Mouse (Mus musculus) cerebellum, adult 2 months (tissue): ENCODE measurements at regions not wholly inside any gene's neighbourhood (a gene's known extent, or its start where the extent isn't known, plus 50 kb on each side); places are given as distances from the start of the nearest gene placed in this dataset.
"Not testable (repeated sequence)": the region's sequence is repeated elsewhere in the genome, so short reads cannot be mapped to it uniquely, and the experiment has no call there.

ENCODE experiments used
- DNase-seq, 2 experiments: peaks; one replicate each; pipeline ENCODE4 v3.0.0; 2021
- H3K27ac ChIP-seq: fragments of 200-500 bp; 2 replicates; pipeline ENCODE4 v1.5.1; 2012; ENCODE audit warnings: low read length, control low read depth, inconsistent platforms; ENCODE audit not compliant: insufficient read depth
- H3K27me3 ChIP-seq: fragments of 200-500 bp; 2 replicates; pipeline ENCODE4 v1.6.1; 2012; ENCODE audit warnings: inconsistent platforms, mild to moderate bottlenecking, low read length, moderate library complexity; ENCODE audit not compliant: control insufficient read depth, insufficient read depth
- H3K4me1 ChIP-seq: fragments of 200-500 bp; 2 replicates; pipeline ENCODE4 v1.6.1; 2011; ENCODE audit warnings: low read length; ENCODE audit not compliant: control insufficient read depth, insufficient read depth
- H3K4me3 ChIP-seq: fragments of 200-500 bp; replicated peaks from 2 replicates; pipeline ENCODE3; 2011; ENCODE audit warnings: mild to moderate bottlenecking, low read depth, low read length, control low read depth; ENCODE audit not compliant: insufficient read depth
- CTCF ChIP-seq: fragments of 200-500 bp; IDR thresholded peaks from 2 replicates; pipeline ENCODE4 v1.5.1; 2011; ENCODE audit warnings: low read depth, mild to moderate bottlenecking, control low read depth, low read length, moderate library complexity, borderline replicate concordance; ENCODE audit not compliant: insufficient read depth
- POLR2A ChIP-seq: fragments of 200-500 bp; IDR thresholded peaks from 2 replicates; pipeline ENCODE4 v1.6.1; 2011; ENCODE audit warnings: low read length, control low read depth, borderline replicate concordance; ENCODE audit not compliant: insufficient read depth
- WGBS: fragments of 180-500 bp; shearing (Covaris S2); methylation state at CpG from one replicate; pipeline ENCODE4 v1.1.7; 2018; 5-methylcytosine and 5-hydroxymethylcytosine counted together

DNA sequence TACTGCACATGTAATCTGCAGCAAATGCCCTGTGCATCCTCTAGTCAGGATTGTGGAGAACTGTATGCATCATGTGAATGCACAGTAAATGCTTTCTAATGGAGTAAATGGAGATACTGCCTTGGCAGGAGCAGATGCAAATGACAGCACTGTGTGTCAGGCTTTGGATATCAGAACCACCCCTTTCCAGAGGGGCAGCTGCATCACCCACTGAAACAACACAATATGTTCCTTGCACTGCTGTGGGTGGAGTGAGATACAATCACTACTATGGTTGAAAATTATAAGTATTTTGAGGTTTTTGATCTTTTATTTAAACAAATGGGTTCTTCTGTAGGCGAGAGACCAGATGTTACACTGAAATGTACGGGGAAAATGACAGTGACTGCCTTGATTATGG is 350.5 kb downstream of the Impad1 start:
- 77% methylated on average over 2 of the region's 2 CpGs for WGBS
- Histone ChIP-seq H3K27ac (no peak overlapping the region), H3K4me1 (no peaks in the 10 kb centered on the region), H3K4me3 (no peak overlapping the region), H3K27me3 (no peaks in the 10 kb centered on the region)
- no peak for DNase-seq
- TF ChIP-seq CTCF, result no peak
- TF ChIP-seq POLR2A, result no peak

DNA sequence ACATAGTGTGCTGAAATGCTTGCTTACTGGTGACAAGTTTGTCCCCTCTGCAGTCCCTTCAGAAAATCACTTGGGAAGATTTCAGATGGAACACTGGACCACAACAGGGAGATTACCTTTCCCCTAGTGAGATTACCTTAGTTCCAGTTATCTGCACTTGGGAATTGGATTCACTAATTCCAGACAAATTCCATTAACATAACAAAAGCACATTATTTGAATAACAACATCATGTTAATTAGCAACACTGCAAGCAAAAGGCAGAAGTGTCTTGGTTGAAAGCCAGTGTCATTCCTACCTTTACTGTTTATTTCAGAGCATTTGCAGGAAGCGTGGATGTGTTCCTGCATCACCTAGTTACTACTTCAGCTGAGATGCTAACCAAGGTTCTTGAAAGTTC is 355.6 kb downstream of the Impad1 start:
- Histone ChIP-seq H3K27ac (no peak overlapping the region), H3K4me3 (no peak overlapping the region), H3K4me1 (no peaks in the 10 kb centered on the region), H3K27me3 (no peaks in the 10 kb centered on the region)
- no peak for DNase-seq
- 81% methylated on average over 1 of the region's 1 CpGs for WGBS
- no peak for TF ChIP-seq POLR2A
- no peak for TF ChIP-seq CTCF

DNA sequence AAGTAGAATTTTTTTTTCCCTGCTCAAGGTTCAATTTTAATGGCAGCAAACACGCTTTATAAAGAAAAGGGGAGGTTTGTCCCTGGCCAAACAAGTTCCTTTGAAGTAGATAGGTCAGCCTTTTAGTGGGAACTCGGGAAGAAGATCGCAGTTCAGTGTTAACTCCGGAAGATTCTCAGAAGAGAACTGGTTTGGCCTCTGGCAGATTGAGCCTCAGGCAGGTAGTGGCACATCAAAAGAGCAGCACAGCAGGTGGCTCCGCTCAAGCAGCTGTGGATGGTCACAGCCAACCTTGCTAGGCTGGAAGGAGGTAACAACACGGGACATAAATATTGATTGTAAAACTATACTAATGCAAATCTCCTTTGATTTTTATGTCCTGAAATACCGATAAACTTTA is 347.2 kb upstream of the Sdr16c6 start:
- not testable (repeated sequence) for DNase-seq, H3K4me3 ChIP-seq, H3K4me1 ChIP-seq, H3K27ac ChIP-seq, H3K27me3 ChIP-seq
- WGBS, result 48% methylated on average over 7 of the region's 7 CpGs

DNA sequence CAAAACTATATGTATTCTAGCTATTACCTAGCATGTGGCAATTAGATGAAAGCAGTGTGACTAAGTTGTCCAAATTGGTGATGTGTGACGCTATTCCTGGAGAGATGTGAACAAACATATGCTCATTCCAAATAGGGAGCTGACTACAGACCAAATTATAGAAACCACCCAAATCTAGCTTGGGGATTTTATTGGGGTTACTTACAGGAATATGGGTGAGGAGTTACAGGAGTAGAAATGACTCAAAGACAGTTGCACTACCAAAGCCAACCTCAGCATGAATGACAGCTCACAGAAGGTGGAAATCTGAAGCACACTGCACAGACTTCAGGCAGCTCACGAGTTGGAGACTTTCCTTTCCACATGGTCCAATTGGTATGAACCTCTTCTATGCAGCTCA is 326.5 kb upstream of the Sdr16c6 start:
- Histone ChIP-seq H3K4me3 (no peak overlapping the region), H3K27ac (no peak overlapping the region), H3K4me1 (no peaks in the 10 kb centered on the region), H3K27me3 (no peaks in the 10 kb centered on the region)
- TF ChIP-seq POLR2A, result no peak
- TF ChIP-seq CTCF, result no peak
- DNase-seq, result no peak
- WGBS, result 66% methylated on average over 2 of the region's 2 CpGs

DNA sequence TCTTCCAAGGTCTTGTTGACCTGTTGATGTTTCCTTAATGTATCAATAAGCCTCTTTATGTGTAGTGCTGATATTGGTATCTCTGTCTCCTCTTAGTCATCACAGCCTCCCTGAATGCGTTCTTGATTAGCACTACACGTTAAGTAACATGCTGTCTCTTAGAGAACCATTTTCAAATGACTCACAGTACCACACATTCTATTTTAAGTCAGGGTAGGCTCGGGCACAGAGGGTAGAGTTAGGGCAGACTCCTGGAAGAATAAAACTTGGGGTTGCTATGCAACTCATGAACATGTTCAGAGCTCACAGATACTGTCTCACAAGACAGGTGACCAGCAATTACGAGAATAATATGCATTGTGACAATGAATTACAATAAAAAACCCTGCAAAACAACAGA is 320.1 kb upstream of the Sdr16c6 start:
- no peak for DNase-seq
- Histone ChIP-seq H3K27ac (no peak overlapping the region), H3K27me3 (no peaks in the 10 kb centered on the region), H3K4me3 (no peak overlapping the region), H3K4me1 (no peaks in the 10 kb centered on the region)
- 74% methylated on average over 4 of the region's 4 CpGs for WGBS
- TF ChIP-seq CTCF (no peak), POLR2A (no peak)

DNA sequence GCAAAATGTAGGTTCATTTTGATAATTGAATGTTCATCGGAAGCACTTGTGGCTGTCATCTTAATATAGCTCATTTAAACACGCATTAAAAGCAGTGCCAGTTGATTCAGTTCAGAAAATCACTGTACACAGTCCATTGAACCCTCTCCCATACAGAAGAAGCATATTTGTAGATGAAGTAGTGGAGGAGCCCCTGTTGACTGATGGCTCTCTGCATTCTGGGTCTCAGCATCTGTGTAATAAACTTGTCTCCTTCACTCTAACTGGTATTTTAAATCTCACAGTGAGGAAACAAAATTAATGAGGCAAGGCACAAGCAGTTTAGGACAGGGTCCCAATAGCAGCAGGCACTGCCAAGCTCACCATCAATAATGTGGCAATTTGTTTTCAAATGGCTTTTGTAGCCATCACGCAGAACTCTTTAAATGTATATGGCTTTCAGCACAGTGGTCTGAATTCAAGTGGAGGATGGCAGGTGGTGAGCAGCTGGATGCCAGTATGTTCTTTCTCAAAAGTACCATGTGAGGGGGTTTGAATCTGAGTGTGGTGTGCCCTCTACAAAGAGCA is 302.8 kb upstream of the Sdr16c6 start:
- H3K27ac ChIP-seq, result no peak overlapping the region
- H3K4me1 ChIP-seq, result no peaks in the 10 kb centered on the region
- no peak for DNase-seq
- TF ChIP-seq CTCF (no peak), POLR2A (no peak)
- no peaks in the 10 kb centered on the region for H3K27me3 ChIP-seq
- 72% methylated on average over 3 of the region's 3 CpGs for WGBS
- no peak overlapping the region for H3K4me3 ChIP-seq

DNA sequence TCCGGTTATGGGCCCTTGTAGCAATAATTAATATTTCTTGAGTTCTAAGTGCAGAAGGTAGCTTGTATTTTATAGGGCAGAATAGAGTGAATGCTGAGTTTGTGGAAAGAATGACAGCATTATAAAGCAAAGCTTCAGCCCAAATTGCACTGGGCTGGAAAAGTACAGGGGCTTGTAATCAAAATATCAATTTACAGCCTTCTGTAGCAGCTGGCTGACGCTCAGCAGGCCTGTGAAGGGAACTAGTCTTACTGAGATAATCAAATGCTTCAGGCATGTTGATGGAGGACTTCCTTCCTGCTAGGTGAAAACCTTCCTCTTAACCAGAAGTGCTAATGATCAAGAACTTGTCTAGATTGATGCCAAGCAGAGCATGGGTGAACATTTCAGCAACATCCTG is 257.9 kb upstream of the Sdr16c6 start:
- TF ChIP-seq CTCF (no peak), POLR2A (no peak)
- 80% methylated on average over 2 of the region's 2 CpGs for WGBS

DNA sequence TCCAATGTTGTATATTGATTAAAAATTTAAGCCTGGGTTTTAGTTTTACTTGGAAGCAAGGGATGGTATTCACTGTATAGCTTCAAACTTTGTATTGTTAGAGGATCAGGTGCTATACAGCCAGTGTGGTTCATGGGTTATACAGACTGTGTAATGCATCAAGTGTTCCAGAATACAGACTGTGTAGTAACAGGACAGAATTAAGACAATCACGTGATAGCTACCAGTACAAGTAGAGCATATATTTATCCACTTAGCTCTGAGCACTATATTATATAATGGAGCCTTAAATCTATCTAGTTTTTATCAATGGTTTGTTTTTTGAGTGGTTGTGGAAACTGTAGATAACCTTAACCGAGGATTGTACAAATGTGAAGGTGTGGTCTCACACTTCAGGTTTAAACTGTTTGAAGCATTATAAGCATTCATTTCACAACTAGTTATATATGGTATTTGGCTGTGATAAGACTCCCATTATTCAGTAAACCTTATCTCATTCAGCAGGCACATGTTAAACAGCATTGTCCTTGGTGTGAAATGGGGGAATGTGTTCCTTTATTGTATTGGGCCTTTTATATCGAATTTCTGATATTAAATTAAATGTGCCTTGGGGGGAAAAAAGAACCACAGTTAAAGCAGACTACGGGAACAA is 256.3 kb upstream of the Sdr16c6 start:
- Histone ChIP-seq H3K27me3 (no peaks in the 10 kb centered on the region), H3K4me3 (no peak overlapping the region), H3K27ac (no peak overlapping the region), H3K4me1 (no peaks in the 10 kb centered on the region)
- TF ChIP-seq CTCF (no peak), POLR2A (no peak)
- DNase-seq, result no peak
- WGBS, result 74% methylated on average over 4 of the region's 4 CpGs

More for the DNA sequence above, 257.9 kb upstream of the Sdr16c6 start:
- no peak overlapping the region for H3K4me3 ChIP-seq
- DNase-seq, result no peak
- no peaks in the 10 kb centered on the region for H3K27me3 ChIP-seq
- H3K4me1 ChIP-seq, result no peaks in the 10 kb centered on the region
- H3K27ac ChIP-seq, result no peak overlapping the region

DNA sequence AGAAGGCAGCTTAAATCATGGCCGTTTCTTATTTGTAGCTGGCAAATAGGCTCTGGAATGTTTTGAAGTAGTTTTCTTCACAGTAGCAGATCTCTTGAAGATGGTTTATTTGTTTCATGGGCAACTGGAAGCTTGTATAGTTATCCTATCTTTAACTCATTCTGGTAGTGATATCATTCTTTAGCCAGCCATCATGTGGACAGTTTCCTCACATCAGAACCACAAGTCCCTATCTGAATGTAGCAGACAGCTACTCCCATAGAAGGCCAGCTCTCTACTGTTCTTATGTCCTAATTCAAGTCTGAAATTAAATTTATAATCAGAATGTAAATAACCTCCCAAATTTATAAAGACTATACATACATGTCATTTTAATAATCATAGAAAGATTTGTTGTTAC is 253.8 kb upstream of the Sdr16c6 start:
- 94% methylated on average over 1 of the region's 1 CpGs for WGBS

More for the DNA sequence above, 253.8 kb upstream of the Sdr16c6 start:
- no peak for DNase-seq
- no peak overlapping the region for H3K27ac ChIP-seq
- TF ChIP-seq CTCF (no peak), POLR2A (no peak)
- no peaks in the 10 kb centered on the region for H3K27me3 ChIP-seq
- H3K4me3 ChIP-seq, result no peak overlapping the region
- H3K4me1 ChIP-seq, result no peaks in the 10 kb centered on the region
